Mouse (Mus musculus) G1E-ER4 (cell line): ENCODE results near the gene Spon1. TPM values are rescaled to one million over a fixed set of nuclear protein-coding genes. Genes with fewer than 3 reads are reported as not detected.

Experiments
- GATA1 ChIP-seq: IDR thresholded peaks from one replicate; pipeline ENCODE4 v1.8.0; 2012; ENCODE audit warnings: low read length, inconsistent platforms
- polyA plus RNA-seq: library from polyadenylated mRNA; stranded (reverse); fragments of >175 nt; gene quantifications from 2 replicates; pipeline ENCODE4 v1.2.3, GENCODE M21; 2012

The Spon1 gene
- polyA plus RNA-seq, 1 experiment: not detected

DNA sequence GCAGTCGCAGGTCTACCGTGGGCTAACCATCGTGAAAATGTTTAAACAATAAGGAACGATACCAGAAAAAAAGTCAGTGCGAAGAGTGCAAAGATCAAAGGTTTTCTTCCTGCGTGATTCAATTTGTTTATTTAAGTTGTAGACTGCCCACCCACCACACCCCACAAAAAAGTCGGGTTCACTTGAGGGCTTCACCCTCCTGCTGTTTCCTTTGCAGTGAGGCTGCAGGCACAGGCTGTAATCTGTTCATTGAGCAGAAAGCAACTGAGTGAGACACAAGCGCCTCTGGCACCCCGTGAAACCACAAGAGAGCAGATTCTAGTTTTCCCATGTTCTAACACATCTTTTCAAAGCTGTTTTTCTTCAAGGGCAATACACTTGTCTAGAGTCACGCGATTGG is 322.2 kb downstream of the Spon1 start:
- no peak for TF ChIP-seq GATA1

DNA sequence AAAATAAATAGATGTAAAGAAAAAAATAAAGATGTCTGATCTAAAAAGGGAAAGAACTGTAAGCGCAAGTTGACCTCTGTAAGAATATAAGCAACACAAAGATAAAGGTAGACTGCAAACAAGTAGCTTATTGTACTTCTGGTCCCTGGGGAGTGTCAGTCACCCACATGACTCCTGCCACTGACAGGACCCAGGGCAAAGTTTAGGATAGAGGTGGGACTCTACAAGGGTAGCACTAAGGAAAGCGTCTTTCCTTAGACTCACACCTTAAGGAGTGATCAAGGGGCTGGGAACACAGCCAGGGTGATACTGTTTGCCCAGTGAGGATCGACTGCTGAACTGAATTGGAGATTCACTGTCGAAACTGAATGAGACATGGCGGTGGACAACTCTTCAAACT is 323.1 kb downstream of the Spon1 start:
- TF ChIP-seq GATA1: no peak

- TF ChIP-seq GATA1: no peak
Observed at GRCm38 (mm10) chr7:114090231-114090630, 324.4 kb downstream of the Spon1 start.

GRCm38 (mm10) chr7:114090892-114091545 is 325.2 kb downstream of the Spon1 start:
- no peak for TF ChIP-seq GATA1
